Mouse (Mus musculus): ENCODE measurements around the gene Hspg2.

GRCm38 (mm10) chr4:137452190-137452589 lies 16.4 kb upstream of the Hspg2 start:
- TF ChIP-seq POLR2A (IDR thresholded peaks at IDR 0.05; ENCODE audit: borderline replicate concordance, extremely low read depth, low read depth, low read length) (no peak), CTCF (IDR thresholded peaks at IDR 0.05; ENCODE audit: insufficient read depth, low read length) (no peak)
